Mouse (Mus musculus) megakaryocyte, embryonic 14.5 days (primary cell): ENCODE results near the gene Mapk3.

Source experiments
- FLI1 ChIP-seq: IDR thresholded peaks from 2 replicates; pipeline ENCODE4 v1.6.1; 2012; ENCODE audit warnings: low read length, inconsistent platforms, mixed read lengths
- GATA1 ChIP-seq: IDR thresholded peaks from 3 replicates; pipeline ENCODE4 v1.6.1; 2012; ENCODE audit warnings: mixed read lengths, low read length, inconsistent platforms, borderline replicate concordance

- TF ChIP-seq GATA1 (no peak), FLI1 (no peak)
Measured at GRCm38 (mm10) chr7:126761529-126762067, 2.2 kb downstream of the Mapk3 start.
